Mouse (Mus musculus) liver, embryonic 12.5 days (tissue): ENCODE results near the gene Fancg. TPM values are rescaled to one million over a fixed set of nuclear protein-coding genes. Genes with fewer than 3 reads are reported as not detected.

Source experiments
- ATAC-seq: fragments of 200-750 bp; cut with Nextera tagmentation; 2 replicates; pipeline ENCODE4 v1.8.0; 2017; ENCODE audit warnings: moderate number of reproducible peaks, mild to moderate bottlenecking, moderate library complexity
- H3K27ac ChIP-seq: fragments of 300-500 bp; sonication (generic); 2 replicates; pipeline ENCODE4 v1.5.1; 2016; ENCODE audit warnings: mild to moderate bottlenecking
- H3K27me3 ChIP-seq: fragments of 300-500 bp; sonication (generic); replicated peaks from 2 replicates; pipeline ENCODE4 v1.6.1; 2016; ENCODE audit warnings: mild to moderate bottlenecking, moderate library complexity
- H3K36me3 ChIP-seq: fragments of 300-500 bp; sonication (generic); 2 replicates; pipeline ENCODE4 v1.6.1; 2016; ENCODE audit warnings: mild to moderate bottlenecking, moderate library complexity
- H3K4me1 ChIP-seq: fragments of 300-500 bp; sonication (generic); 2 replicates; pipeline ENCODE4 v1.6.1; 2016
- H3K4me2 ChIP-seq: fragments of 300-500 bp; sonication (generic); 2 replicates; pipeline ENCODE4 v1.6.1; 2016; ENCODE audit warnings: mild to moderate bottlenecking, moderate library complexity
- H3K4me3 ChIP-seq: fragments of 300-500 bp; sonication (generic); 2 replicates; pipeline ENCODE4 v1.5.1; 2016; ENCODE audit warnings: mild to moderate bottlenecking, moderate library complexity
- H3K9ac ChIP-seq: fragments of 300-500 bp; sonication (generic); 2 replicates; pipeline ENCODE4 v1.6.1; 2016; ENCODE audit warnings: mild to moderate bottlenecking, moderate library complexity
- H3K9me3 ChIP-seq: fragments of 300-500 bp; sonication (generic); replicated peaks from 2 replicates; pipeline ENCODE4 v1.6.1; 2016; ENCODE audit warnings: mild to moderate bottlenecking, moderate library complexity
- WGBS: fragments of 180-500 bp; shearing (Covaris S2); methylation state at CpG from one replicate; pipeline ENCODE4 v1.1.7; 2016; ENCODE audit not compliant: insufficient replicate concordance; 5-methylcytosine and 5-hydroxymethylcytosine counted together
- polyA plus RNA-seq: library from polyadenylated mRNA; unstranded; fragments of >200 nt; fragmentation: Nextera tagmentation; extraction: Ambion mirVana; gene quantifications from 2 replicates; pipeline ENCODE4 v1.2.1, GENCODE M21; 2016

Fancg gene
- polyA plus RNA-seq, 1 experiment from 2014 or later = 12.3 TPM

GRCm38 (mm10) chr4:42953435-42954094, 56.7 kb downstream of the Fancg start:
- Histone ChIP-seq H3K9me3 (no peaks in the 10 kb centered on the region), H3K4me3 (no peak overlapping the region), H3K9ac (no peak overlapping the region), H3K4me2 (no peak overlapping the region), H3K4me1 (peaks cover 15% of the 10 kb centered on the region), H3K27ac (no peak overlapping the region), H3K36me3 (no peaks in the 10 kb centered on the region), H3K27me3 (peaks cover 51% of the 10 kb centered on the region)
- 49% methylated on average over 10 of the region's 10 CpGs for WGBS
- no peak for ATAC-seq

- 70% methylated on average over 7 of the region's 7 CpGs for WGBS
- H3K36me3 ChIP-seq = no peaks in the 10 kb centered on the region
- H3K4me2 ChIP-seq = no peak overlapping the region
- peaks cover 15% of the 10 kb centered on the region for H3K4me1 ChIP-seq
- H3K9ac ChIP-seq = no peak overlapping the region
- no peak overlapping the region for H3K4me3 ChIP-seq
- no peaks in the 10 kb centered on the region for H3K9me3 ChIP-seq
- no peak for ATAC-seq
- H3K27ac ChIP-seq = no peak overlapping the region
- H3K27me3 ChIP-seq = peaks cover 56% of the 10 kb centered on the region
These were observed 57.7 kb downstream of the Fancg start for GRCm38 (mm10) chr4:42952563-42952962.

Other genes with a start within 250 kb of the Fancg start
- gene Ccl21a, start 236.5 kb downstream of the Fancg start, polyA plus RNA-seq = 0.38 TPM in 1 of 2 replicates, not detected in the other
- gene Fam205a1, start 156.6 kb downstream of the Fancg start, polyA plus RNA-seq = 0.15 and 0.18 TPM in 2 replicates
- gene Gm12394, start 153.7 kb downstream of the Fancg start, polyA plus RNA-seq = 0.05 and 0.07 TPM in 2 replicates
- 0.24 and 0.33 TPM in 2 replicates for gene Fam205c, start 136.3 kb downstream of the Fancg start, polyA plus RNA-seq
- gene Phf24, start 93.8 kb downstream of the Fancg start, polyA plus RNA-seq = 0.18 and 0.26 TPM in 2 replicates
- gene Dnajb5, start 60.7 kb downstream of the Fancg start, polyA plus RNA-seq = 0.94 and 1.2 TPM in 2 replicates
- 0.20 and 0.47 TPM in 2 replicates for gene 1700022I11Rik, start 40.9 kb downstream of the Fancg start, polyA plus RNA-seq
- 354 and 366 TPM in 2 replicates for gene Vcp, start 10.0 kb downstream of the Fancg start, polyA plus RNA-seq
- gene Pigo, start 15.3 kb upstream of the Fancg start, polyA plus RNA-seq = 16.8 and 19.4 TPM in 2 replicates
- 280 and 292 TPM in 2 replicates for gene Stoml2, start 21.2 kb upstream of the Fancg start, polyA plus RNA-seq
- 28.9 and 32.2 TPM in 2 replicates for gene Fam214b, start 35.7 kb upstream of the Fancg start, polyA plus RNA-seq
- 0.91 and 1.2 TPM in 2 replicates for gene Unc13b, start 48.4 kb upstream of the Fancg start, polyA plus RNA-seq